Mouse (Mus musculus): ENCODE data around the gene Enkur. TPM values are rescaled to one million over a fixed set of nuclear protein-coding genes. Genes with fewer than 3 reads are reported as not detected.
A peak's percentile ranks its signal among the peaks of the same experiment; 100 is the strongest.

The Enkur gene
- total RNA-seq, 2 experiments from 2014 or later: 0.20 to 0.87 TPM

- Histone ChIP-seq H3K4me3 (no peak overlapping the region), H3K27ac (no peak overlapping the region)
- TF ChIP-seq CTCF (IDR thresholded peaks at IDR 0.05): no peak
- intact Hi-C loops (cut with DNase I): no loop called here
- DNase-seq: no peak
Measured at GRCm38 (mm10) chr2:21222453-21223384, 17.6 kb upstream of the Enkur start.

DNA sequence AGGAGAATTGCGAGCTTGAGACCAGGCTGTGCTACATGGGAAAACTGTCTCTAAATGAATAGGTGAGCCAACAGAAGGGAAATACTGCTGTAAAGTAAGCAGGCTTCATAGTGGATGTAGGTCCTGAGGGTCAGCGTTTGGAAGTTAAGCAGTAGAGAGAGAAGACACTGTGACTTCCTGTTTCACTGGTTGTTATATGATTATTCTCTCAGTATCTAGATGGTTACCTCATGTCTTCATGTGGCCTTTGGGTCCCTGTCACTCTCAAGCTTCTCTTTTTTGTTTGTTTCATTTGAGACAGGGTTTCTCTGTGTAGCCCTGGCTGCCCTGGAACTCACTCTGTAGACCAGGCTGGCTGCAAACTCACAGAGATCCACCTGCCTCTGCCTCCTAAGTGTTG, 10.1 kb upstream of the Enkur start:
- no peak for TF ChIP-seq CTCF (IDR thresholded peaks at IDR 0.05)
- no peak overlapping the region for H3K4me3 ChIP-seq
- intact Hi-C loops (cut with DNase I): no loop called here

DNA sequence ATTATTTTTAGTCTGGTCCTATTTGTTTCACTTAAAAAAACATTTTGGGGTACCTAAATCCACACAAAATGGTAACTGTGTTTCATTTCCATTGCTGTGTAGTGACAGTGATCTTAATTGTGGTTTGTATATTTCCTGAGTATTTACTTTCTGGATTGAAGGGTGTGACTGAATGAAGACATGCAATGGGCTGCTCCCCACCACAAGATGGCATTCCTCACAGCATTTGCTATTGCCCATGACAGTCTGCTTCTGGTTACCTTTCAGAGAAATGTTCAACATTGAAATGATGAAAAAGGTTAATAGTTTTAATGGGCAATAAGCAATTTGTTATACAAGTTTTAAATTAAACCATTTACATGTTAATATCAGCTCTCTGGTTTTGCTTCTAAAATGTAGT, 9.2 kb upstream of the Enkur start:
- TF ChIP-seq CTCF (IDR thresholded peaks at IDR 0.05): peak; percentile 15; the same call in 1 of the 2 replicates

More for the DNA sequence above, 10.1 kb upstream of the Enkur start:
- no peak overlapping the region for H3K27ac ChIP-seq
- no peak for DNase-seq

DNA sequence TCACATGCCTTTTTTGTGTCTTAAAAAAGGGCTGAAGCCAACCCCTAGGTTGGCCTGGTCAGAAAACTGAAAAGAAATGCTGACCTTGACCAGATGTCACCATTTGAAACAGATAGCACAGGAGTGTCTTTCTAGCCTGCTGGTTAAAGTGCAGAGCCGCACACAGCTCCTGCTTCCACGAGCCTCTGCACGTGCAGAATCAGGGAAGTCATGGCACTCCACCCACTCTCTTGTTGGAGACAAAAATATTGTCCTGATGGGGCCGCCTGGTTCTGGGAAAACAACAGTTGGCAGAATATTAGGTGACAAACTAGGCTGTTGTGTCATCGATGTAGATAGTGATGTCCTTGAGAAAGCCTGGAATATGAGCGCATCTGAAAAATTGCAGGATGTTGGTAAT, 6.2 kb upstream of the Enkur start:
- TF ChIP-seq CTCF (IDR thresholded peaks at IDR 0.05): no peak
- no peak overlapping the region for H3K27ac ChIP-seq
- no peak for DNase-seq
- no peak overlapping the region for H3K4me3 ChIP-seq
- intact Hi-C loops (cut with DNase I): no loop called here

More for the DNA sequence above, 9.2 kb upstream of the Enkur start:
- DNase-seq: no peak
- intact Hi-C loops (cut with DNase I): no loop called here
- Histone ChIP-seq H3K4me3 (no peak overlapping the region), H3K27ac (no peak overlapping the region)

GRCm38 (mm10) chr2:21206278-21206677, 1.1 kb upstream of the Enkur start:
- TF ChIP-seq CTCF (IDR thresholded peaks at IDR 0.05): no peak
- intact Hi-C loops (cut with DNase I): no loop called here
- DNase-seq: no peak
- Histone ChIP-seq H3K4me3 (peak overlapping the region; percentile 94), H3K27ac (peak overlapping the region; percentile 90)

DNA sequence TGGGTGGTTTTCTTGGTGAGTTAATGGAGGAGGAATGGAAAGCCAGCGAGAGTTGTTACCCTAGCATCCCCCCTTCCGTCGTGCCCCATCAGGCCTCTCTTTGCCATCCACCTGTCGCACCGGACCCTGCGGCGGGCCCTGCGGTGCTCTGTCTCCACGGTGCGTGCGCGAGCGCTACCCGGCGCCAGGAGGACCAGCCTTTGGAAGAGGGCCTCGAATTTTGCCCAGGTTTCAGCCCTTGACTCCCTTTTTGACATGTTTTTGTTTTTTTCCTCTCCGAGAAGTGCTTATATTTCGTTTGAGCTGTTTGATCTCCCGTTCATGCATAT, 630 bp upstream of the Enkur start:
- no peak; the same call in 1 of the 2 replicates for TF ChIP-seq CTCF (IDR thresholded peaks at IDR 0.05)
- DNase-seq: no peak
- Histone ChIP-seq H3K27ac (peak overlapping the region; percentile 90), H3K4me3 (peak overlapping the region; percentile 94)
- intact Hi-C loops (cut with DNase I): no loop called here

DNA sequence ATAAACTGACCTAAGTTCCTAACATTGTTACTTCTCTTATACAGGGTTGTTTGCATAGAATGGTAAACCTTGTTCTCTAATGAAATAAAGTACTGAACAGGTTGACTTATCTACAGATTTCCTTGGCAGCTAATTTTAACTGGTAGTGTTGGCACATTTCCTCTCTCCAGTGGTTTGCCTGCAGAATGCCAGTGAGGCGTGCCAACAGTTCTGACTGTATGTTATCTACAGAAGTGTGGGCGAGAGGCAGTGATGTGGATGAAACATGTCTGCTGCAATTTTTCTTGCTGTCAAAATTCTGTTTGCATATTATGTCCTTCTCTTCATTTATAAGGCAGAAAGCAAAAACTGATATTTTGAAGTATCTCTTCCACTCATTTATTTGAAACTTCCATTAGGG, 2.4 kb downstream of the Enkur start:
- intact Hi-C loops (cut with DNase I): loop anchor here (5.0 kb wide), 1 partner anchor 235 kb away; the partner anchor contains the start of gene Arhgap21

GRCm38 (mm10) chr2:21199051-21199450, 6.1 kb downstream of the Enkur start:
- DNase-seq: no peak
- no peak for TF ChIP-seq CTCF (IDR thresholded peaks at IDR 0.05)
- intact Hi-C loops (cut with DNase I): no loop called here
- H3K4me3 ChIP-seq: no peak overlapping the region
- H3K27ac ChIP-seq: no peak overlapping the region

More for the DNA sequence above, 2.4 kb downstream of the Enkur start:
- Histone ChIP-seq H3K4me3 (no peak overlapping the region), H3K27ac (no peak overlapping the region)
- no peak for TF ChIP-seq CTCF (IDR thresholded peaks at IDR 0.05)
- DNase-seq: no peak

- Histone ChIP-seq H3K27ac (no peak overlapping the region), H3K4me3 (no peak overlapping the region)
- intact Hi-C loops (cut with DNase I): no loop called here
- no peak for TF ChIP-seq CTCF (IDR thresholded peaks at IDR 0.05)
- no peak for DNase-seq
Measured at GRCm38 (mm10) chr2:21195233-21195632, 9.9 kb downstream of the Enkur start.

- Histone ChIP-seq H3K4me3 (no peak overlapping the region), H3K27ac (no peak overlapping the region)
- intact Hi-C loops (cut with DNase I): no loop called here
- TF ChIP-seq CTCF (IDR thresholded peaks at IDR 0.05): no peak
- DNase-seq: no peak
Measured at GRCm38 (mm10) chr2:21191232-21191631, 13.9 kb downstream of the Enkur start.

DNA sequence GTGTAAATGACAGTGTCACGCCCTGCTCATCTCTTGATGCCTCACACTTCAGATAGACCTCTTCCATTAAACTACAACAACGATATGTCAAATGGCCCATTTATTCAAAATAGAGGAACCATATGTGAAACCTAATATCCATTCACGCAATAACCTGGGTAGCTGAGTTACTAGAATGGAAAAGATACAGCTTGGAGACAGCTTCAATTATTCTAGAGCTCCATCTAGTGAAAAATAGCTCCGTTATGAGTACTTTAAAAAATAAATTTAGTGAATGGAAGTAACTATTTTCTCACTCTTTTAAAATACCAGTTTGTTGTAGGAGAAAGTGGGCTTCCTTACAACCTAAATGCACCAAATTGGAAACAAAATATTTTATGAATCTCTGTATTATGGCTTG, 16.6 kb downstream of the Enkur start:
- DNase-seq: no peak
- intact Hi-C loops (cut with DNase I): loop anchor here (1.0 kb wide), 1 partner anchor 290 kb away; no protein-coding TSS in a partner anchor
- Histone ChIP-seq H3K4me3 (no peak overlapping the region), H3K27ac (no peak overlapping the region)
- TF ChIP-seq CTCF (IDR thresholded peaks at IDR 0.05): peak; percentile 41

DNA sequence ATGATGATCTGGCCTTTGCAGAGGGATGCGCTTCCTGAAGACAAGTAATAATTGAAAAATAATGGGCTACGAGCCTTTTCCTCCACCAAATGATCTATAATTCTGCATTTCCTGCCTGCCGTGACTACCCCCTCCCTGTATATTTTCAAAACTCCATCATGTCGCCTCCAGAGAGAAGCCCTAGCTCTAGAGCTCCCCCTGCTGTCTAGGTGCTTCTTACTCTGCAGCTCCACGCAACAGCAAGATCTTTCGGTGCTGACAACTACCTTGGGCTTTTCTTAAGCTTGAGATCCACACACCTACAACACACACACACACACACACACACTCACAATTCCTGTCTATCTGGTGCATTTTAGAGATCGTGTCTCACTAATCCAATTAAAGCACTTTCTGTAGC, 17.6 kb downstream of the Enkur start:
- TF ChIP-seq CTCF (IDR thresholded peaks at IDR 0.05): peak; percentile 84
- H3K27ac ChIP-seq: no peak overlapping the region
- intact Hi-C loops (cut with DNase I): no loop called here
- DNase-seq: peak; percentile 73
- no peak overlapping the region for H3K4me3 ChIP-seq

GRCm38 (mm10) chr2:21182811-21183210, 22.4 kb downstream of the Enkur start:
- TF ChIP-seq CTCF (IDR thresholded peaks at IDR 0.05): no peak
- peak; percentile 49 for DNase-seq
- Histone ChIP-seq H3K27ac (no peak overlapping the region), H3K4me3 (no peak overlapping the region)
- intact Hi-C loops (cut with DNase I): no loop called here

GRCm38 (mm10) chr2:21179136-21179535, 26.0 kb downstream of the Enkur start:
- intact Hi-C loops (cut with DNase I): no loop called here
- H3K27ac ChIP-seq: no peak overlapping the region
- H3K4me3 ChIP-seq: no peak overlapping the region
- no peak for DNase-seq
- no peak for TF ChIP-seq CTCF (IDR thresholded peaks at IDR 0.05)
